Mouse (Mus musculus): Measurements from ENCODE around the gene Kcnip1. TPM values are rescaled to one million over a fixed set of nuclear protein-coding genes. Genes with fewer than 3 reads are reported as not detected.

Kcnip1 gene
- polyA plus RNA-seq, 1 experiment, result 32.2 TPM

DNA sequence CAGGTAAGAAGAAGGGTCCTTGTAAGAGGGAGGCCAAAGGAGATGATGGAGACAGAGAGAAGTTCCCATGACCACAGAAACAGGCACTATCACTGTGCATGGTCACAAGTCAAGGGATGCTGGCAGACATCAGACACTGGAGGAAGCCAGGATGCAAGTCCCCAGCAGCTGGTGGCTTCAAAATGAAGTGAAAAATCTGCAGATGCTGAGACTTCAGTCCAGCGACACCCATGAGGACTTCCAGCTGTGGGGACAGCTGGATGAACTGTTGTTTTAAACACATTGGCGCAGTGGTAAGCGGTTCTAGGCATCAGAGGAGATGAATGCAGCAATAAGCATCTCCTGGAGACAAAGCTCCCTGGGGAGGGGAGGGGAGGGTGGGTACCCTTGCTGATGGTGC, 246.6 kb downstream of the Kcnip1 start:
- Histone ChIP-seq H3K27ac (ENCODE audit: insufficient read depth, low read length) (no peak overlapping the region), H3K4me1 (ENCODE audit: control insufficient read depth, insufficient read depth, low read length) (peaks cover 2% of the 10 kb centered on the region; the same call in 1 of the 2 replicates), H3K4me3 (ENCODE audit: insufficient read depth, low read length) (no peak overlapping the region)
- no peak for TF ChIP-seq CTCF (IDR thresholded peaks at IDR 0.05; ENCODE audit: extremely low read depth, insufficient read depth, low read length)
- no peak for TF ChIP-seq POLR2A (IDR thresholded peaks at IDR 0.05; ENCODE audit: extremely low read depth, insufficient read depth, low read length)

- no peak overlapping the region for H3K4me3 ChIP-seq (ENCODE audit: insufficient read depth, low read length)
- H3K27ac ChIP-seq (ENCODE audit: insufficient read depth, low read length), result no peak overlapping the region
- H3K4me1 ChIP-seq (ENCODE audit: control insufficient read depth, insufficient read depth, low read length), result peaks cover 2% of the 10 kb centered on the region; the same call in 1 of the 2 replicates
- TF ChIP-seq CTCF (IDR thresholded peaks at IDR 0.05; ENCODE audit: extremely low read depth, insufficient read depth, low read length), result no peak
- no peak for TF ChIP-seq POLR2A (IDR thresholded peaks at IDR 0.05; ENCODE audit: extremely low read depth, insufficient read depth, low read length)
These were observed 247.1 kb downstream of the Kcnip1 start for GRCm38 (mm10) chr11:33745821-33746329.

- TF ChIP-seq CTCF (IDR thresholded peaks at IDR 0.05; ENCODE audit: extremely low read depth, insufficient read depth, low read length) (no peak), POLR2A (IDR thresholded peaks at IDR 0.05; ENCODE audit: extremely low read depth, insufficient read depth, low read length) (no peak)
- Histone ChIP-seq H3K4me1 (ENCODE audit: control insufficient read depth, insufficient read depth, low read length) (peaks cover 2% of the 10 kb centered on the region; the same call in 1 of the 2 replicates), H3K27ac (ENCODE audit: insufficient read depth, low read length) (no peak overlapping the region), H3K4me3 (ENCODE audit: insufficient read depth, low read length) (no peak overlapping the region)
These were observed 248.5 kb downstream of the Kcnip1 start for GRCm38 (mm10) chr11:33744429-33744828.

DNA sequence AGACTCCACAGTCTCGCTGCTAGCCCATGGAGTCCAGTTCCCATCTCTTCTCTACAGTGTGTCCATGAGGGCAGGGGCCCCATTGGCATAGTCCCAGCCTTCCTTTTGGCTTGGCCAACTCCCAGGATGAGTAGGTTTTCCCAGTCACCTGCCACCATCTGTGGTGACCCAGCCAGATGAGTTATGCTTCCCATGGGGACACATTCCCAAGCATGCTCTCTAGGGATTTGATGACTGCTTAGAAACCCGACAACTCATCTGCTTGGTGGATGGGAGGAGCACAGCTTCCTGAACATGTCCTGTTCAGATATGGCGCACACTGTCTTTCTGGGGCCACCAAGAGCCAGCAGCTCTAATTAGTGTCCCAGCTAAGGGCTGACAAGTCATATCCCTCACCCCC, 252.8 kb downstream of the Kcnip1 start:
- TF ChIP-seq CTCF (IDR thresholded peaks at IDR 0.05; ENCODE audit: extremely low read depth, insufficient read depth, low read length), result no peak
- no peak for TF ChIP-seq POLR2A (IDR thresholded peaks at IDR 0.05; ENCODE audit: extremely low read depth, insufficient read depth, low read length)
- Histone ChIP-seq H3K4me3 (ENCODE audit: insufficient read depth, low read length) (no peak overlapping the region), H3K27ac (ENCODE audit: insufficient read depth, low read length) (no peak overlapping the region), H3K4me1 (ENCODE audit: control insufficient read depth, insufficient read depth, low read length) (no peaks in the 10 kb centered on the region)

DNA sequence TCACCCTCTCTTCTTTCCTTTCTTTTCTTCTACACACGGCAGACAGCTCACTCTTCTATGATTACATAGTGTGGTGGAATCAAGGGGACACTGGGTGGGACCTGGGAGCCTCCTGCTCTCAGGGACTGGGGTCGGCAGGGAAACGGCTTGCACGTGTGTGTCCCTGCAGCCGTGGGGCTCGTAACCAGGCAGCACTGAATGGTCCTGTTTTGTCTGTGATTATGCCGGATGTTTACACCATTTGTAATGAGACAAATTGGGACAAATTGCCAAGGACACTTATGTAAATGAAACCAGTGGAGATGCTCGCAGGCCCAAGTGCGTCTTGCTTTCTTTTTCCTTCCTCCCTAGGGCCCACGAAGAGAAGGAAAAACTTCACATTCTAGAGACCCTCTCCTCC, 256.5 kb downstream of the Kcnip1 start:
- Histone ChIP-seq H3K4me1 (ENCODE audit: control insufficient read depth, insufficient read depth, low read length) (no peaks in the 10 kb centered on the region), H3K4me3 (ENCODE audit: insufficient read depth, low read length) (no peak overlapping the region), H3K27ac (ENCODE audit: insufficient read depth, low read length) (no peak overlapping the region)
- TF ChIP-seq POLR2A (IDR thresholded peaks at IDR 0.05; ENCODE audit: extremely low read depth, insufficient read depth, low read length) (no peak), CTCF (IDR thresholded peaks at IDR 0.05; ENCODE audit: extremely low read depth, insufficient read depth, low read length) (no peak)

- Histone ChIP-seq H3K4me3 (ENCODE audit: insufficient read depth, low read length) (no peak overlapping the region), H3K27ac (ENCODE audit: insufficient read depth, low read length) (no peak overlapping the region), H3K4me1 (ENCODE audit: control insufficient read depth, insufficient read depth, low read length) (no peaks in the 10 kb centered on the region)
- TF ChIP-seq POLR2A (IDR thresholded peaks at IDR 0.05; ENCODE audit: extremely low read depth, insufficient read depth, low read length) (no peak), CTCF (IDR thresholded peaks at IDR 0.05; ENCODE audit: extremely low read depth, insufficient read depth, low read length) (peak; percentile 88)
These were observed 259.7 kb downstream of the Kcnip1 start for GRCm38 (mm10) chr11:33733269-33733668.

GRCm38 (mm10) chr11:33732358-33732757, 260.6 kb downstream of the Kcnip1 start:
- no peak for TF ChIP-seq POLR2A (IDR thresholded peaks at IDR 0.05; ENCODE audit: extremely low read depth, insufficient read depth, low read length)

DNA sequence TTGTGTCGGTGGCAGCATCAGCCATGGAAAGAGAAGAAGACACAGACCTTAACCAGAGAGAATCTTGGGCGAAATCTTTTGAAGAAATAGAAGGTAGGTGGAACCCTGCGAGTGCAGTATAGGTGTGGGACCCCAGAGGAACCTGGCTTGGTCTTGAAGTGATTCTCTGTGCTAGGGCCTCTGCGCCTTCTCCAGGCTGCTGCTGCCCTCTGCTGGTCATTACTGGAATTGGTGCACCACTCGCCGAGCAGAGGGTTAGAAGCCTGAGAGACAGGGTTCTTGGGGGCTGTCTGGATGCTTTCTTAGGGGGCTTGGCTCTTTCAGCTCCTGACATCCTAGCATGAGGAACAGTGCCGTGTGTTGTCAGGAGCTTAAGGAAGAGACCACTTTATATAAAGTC, 271.7 kb downstream of the Kcnip1 start:
- Histone ChIP-seq H3K4me1 (ENCODE audit: control insufficient read depth, insufficient read depth, low read length) (no peaks in the 10 kb centered on the region), H3K4me3 (ENCODE audit: insufficient read depth, low read length) (no peak overlapping the region), H3K27ac (ENCODE audit: insufficient read depth, low read length) (no peak overlapping the region)
- TF ChIP-seq CTCF (IDR thresholded peaks at IDR 0.05; ENCODE audit: extremely low read depth, insufficient read depth, low read length) (peak; percentile 90), POLR2A (IDR thresholded peaks at IDR 0.05; ENCODE audit: extremely low read depth, insufficient read depth, low read length) (no peak)

More at GRCm38 (mm10) chr11:33732358-33732757, 260.6 kb downstream of the Kcnip1 start:
- Histone ChIP-seq H3K4me3 (ENCODE audit: insufficient read depth, low read length) (no peak overlapping the region), H3K27ac (ENCODE audit: insufficient read depth, low read length) (no peak overlapping the region), H3K4me1 (ENCODE audit: control insufficient read depth, insufficient read depth, low read length) (no peaks in the 10 kb centered on the region)

DNA sequence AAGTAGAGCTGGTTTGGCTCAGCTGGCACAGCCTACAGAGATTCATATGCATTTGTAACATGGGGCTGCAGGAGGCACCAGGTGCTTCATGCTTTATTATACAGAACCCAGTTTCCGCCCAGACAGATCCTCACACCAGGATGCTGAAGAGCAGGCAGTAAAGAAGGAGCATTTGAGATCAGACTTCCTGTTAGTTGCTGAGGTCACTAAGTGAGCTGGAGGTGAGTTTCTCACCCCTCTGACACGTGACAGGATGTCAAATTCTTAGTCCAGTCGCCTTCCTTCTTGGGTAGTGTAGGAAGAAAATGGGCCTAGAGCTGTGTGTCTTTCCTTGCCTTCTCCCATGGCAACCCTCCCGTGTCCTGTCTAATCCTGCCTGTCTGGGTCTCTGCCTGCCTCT, 286.2 kb downstream of the Kcnip1 start:
- H3K27ac ChIP-seq (ENCODE audit: insufficient read depth, low read length), result no peak overlapping the region
- TF ChIP-seq POLR2A (IDR thresholded peaks at IDR 0.05; ENCODE audit: extremely low read depth, insufficient read depth, low read length) (no peak), CTCF (IDR thresholded peaks at IDR 0.05; ENCODE audit: extremely low read depth, insufficient read depth, low read length) (no peak)
- H3K4me3 ChIP-seq (ENCODE audit: insufficient read depth, low read length), result no peak overlapping the region
- no peaks in the 10 kb centered on the region for H3K4me1 ChIP-seq (ENCODE audit: control insufficient read depth, insufficient read depth, low read length)

DNA sequence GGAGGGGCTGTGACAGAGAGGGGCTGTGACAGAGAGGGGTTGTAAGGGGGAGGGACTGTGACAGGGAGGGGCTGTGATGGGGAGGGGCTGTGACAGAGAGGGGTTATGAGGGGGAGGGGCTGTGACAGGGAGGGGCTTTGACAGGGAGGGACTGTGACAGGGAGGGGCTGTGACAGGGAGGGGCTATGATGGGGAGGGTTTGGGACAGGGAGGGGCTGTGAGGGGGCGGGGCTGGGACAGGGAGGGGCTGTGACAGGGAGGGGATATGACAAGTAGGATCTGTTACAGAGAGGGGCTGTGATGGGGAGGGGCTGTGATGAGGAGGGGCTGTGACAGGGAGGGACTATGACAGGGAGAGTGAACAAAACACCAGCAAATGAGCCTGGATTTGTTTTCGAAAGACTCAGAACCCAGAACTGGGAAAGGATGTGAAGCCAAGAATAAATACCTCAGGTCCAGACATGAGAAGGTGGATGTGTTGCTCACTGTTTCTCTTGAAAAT, 290.9 kb downstream of the Kcnip1 start:
- H3K27ac ChIP-seq (ENCODE audit: insufficient read depth, low read length), result no peak overlapping the region
- peaks cover 5% of the 10 kb centered on the region; the same call in 1 of the 2 replicates for H3K4me1 ChIP-seq (ENCODE audit: control insufficient read depth, insufficient read depth, low read length)
- TF ChIP-seq POLR2A (IDR thresholded peaks at IDR 0.05; ENCODE audit: extremely low read depth, insufficient read depth, low read length) (no peak), CTCF (IDR thresholded peaks at IDR 0.05; ENCODE audit: extremely low read depth, insufficient read depth, low read length) (no peak)
- H3K4me3 ChIP-seq (ENCODE audit: insufficient read depth, low read length), result no peak overlapping the region
